Mouse (Mus musculus): ENCODE data around the gene Snhg11. TPM values are rescaled to one million over a fixed set of nuclear protein-coding genes. Genes with fewer than 3 reads are reported as not detected.
A peak's percentile ranks its signal among the peaks of the same experiment; 100 is the strongest.

The Snhg11 gene
- polyA plus RNA-seq, 1 experiment from 2014 or later, result 0.45 TPM

- no peak overlapping the region for H3K4me3 ChIP-seq (ENCODE audit: control insufficient read depth in 1 of 2, insufficient read depth in 1 of 2, low read depth in 1 of 2, low read length in 2 of 2)
- 45% methylated on average over 5 of the region's 5 CpGs for WGBS
- peaks cover 0 to 3% of the 10 kb centered on the region in 2 experiments; a peak in 1 of 4 replicates for H3K4me1 ChIP-seq (ENCODE audit: control insufficient read depth in 2 of 2, insufficient read depth in 2 of 2, low read length in 2 of 2)
- H3K4me2 ChIP-seq (ENCODE audit: low read length), result no peak overlapping the region
- H3K9me3 ChIP-seq (ENCODE audit: control insufficient read depth, low read length), result no peaks in the 10 kb centered on the region
- H3K9ac ChIP-seq (ENCODE audit: low read length), result no peak overlapping the region
- H3K27ac ChIP-seq (replicated peaks in 1 of 2; ENCODE audit: control insufficient read depth in 1 of 2, insufficient read depth in 1 of 2, low read depth in 2 of 2, low read length in 2 of 2), result no peak overlapping the region
- H3K27me3 ChIP-seq (ENCODE audit: control insufficient read depth, insufficient read depth, low read length), result peaks cover 33% of the 10 kb centered on the region
- no peak for ATAC-seq (ENCODE audit: insufficient number of reproducible peaks, insufficient read depth, low FRiP score, low read depth)
- no peaks in the 10 kb centered on the region for H3K36me3 ChIP-seq (ENCODE audit: control insufficient read depth, insufficient read depth, low read length)
These were observed 2.4 kb upstream of the Snhg11 start for GRCm38 (mm10) chr2:158373061-158373460.

GRCm38 (mm10) chr2:158373516-158373915 lies 1.9 kb upstream of the Snhg11 start:
- no peak overlapping the region for H3K9ac ChIP-seq (ENCODE audit: low read length)
- H3K27me3 ChIP-seq (ENCODE audit: control insufficient read depth, insufficient read depth, low read length), result peaks cover 33% of the 10 kb centered on the region
- ATAC-seq (ENCODE audit: insufficient number of reproducible peaks, insufficient read depth, low FRiP score, low read depth), result peak; percentile 25; the same call in 1 of the 2 replicates
- no peak overlapping the region for H3K4me3 ChIP-seq (ENCODE audit: control insufficient read depth in 1 of 2, insufficient read depth in 1 of 2, low read depth in 1 of 2, low read length in 2 of 2)
- no peak overlapping the region for H3K4me2 ChIP-seq (ENCODE audit: low read length)
- H3K27ac ChIP-seq (replicated peaks in 1 of 2; ENCODE audit: control insufficient read depth in 1 of 2, insufficient read depth in 1 of 2, low read depth in 2 of 2, low read length in 2 of 2), result no peak overlapping the region
- no peaks in the 10 kb centered on the region for H3K36me3 ChIP-seq (ENCODE audit: control insufficient read depth, insufficient read depth, low read length)
- peaks cover 0 to 3% of the 10 kb centered on the region in 2 experiments; a peak in 1 of 4 replicates for H3K4me1 ChIP-seq (ENCODE audit: control insufficient read depth in 2 of 2, insufficient read depth in 2 of 2, low read length in 2 of 2)
- no peaks in the 10 kb centered on the region for H3K9me3 ChIP-seq (ENCODE audit: control insufficient read depth, low read length)
- 65% methylated on average over 7 of the region's 7 CpGs for WGBS

DNA sequence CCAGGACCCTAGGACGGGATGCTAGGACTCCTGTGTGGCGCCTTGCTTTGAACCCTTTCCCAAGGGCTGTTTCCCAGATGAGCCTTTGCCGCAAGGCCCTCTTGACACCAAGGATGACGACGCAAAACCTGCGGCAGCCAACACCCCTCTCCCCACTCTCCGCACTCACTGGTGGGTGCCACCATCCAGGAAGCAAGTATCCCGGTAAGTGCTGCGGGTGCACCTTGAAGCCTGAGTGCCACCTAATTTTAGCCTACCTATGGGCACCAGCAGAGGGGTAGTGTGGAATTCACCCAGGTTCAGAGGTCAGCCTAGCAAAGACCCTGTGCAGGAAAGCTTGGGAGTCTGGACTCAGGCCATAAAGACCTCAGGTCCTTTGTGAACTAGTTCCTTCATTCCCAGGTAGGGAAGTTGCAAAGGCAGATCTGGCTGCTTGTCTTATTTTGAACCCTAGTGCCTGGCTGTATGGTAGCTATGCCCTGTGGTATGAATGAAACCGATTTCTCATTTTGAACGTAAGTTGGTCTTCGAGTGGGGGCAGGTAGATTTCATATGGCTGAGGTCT lies 767 bp downstream of the Snhg11 start:
- Histone ChIP-seq H3K4me1 (ENCODE audit: control insufficient read depth in 2 of 2, insufficient read depth in 2 of 2, low read length in 2 of 2) (peaks cover 0 to 3% of the 10 kb centered on the region in 2 experiments; a peak in 1 of 4 replicates), H3K4me2 (ENCODE audit: low read length) (no peak overlapping the region), H3K27ac (replicated peaks in 1 of 2; ENCODE audit: control insufficient read depth in 1 of 2, insufficient read depth in 1 of 2, low read depth in 2 of 2, low read length in 2 of 2) (no peak overlapping the region), H3K36me3 (ENCODE audit: control insufficient read depth, insufficient read depth, low read length) (no peaks in the 10 kb centered on the region), H3K9ac (ENCODE audit: low read length) (no peak overlapping the region), H3K9me3 (ENCODE audit: control insufficient read depth, low read length) (no peaks in the 10 kb centered on the region), H3K4me3 (ENCODE audit: control insufficient read depth in 1 of 2, insufficient read depth in 1 of 2, low read depth in 1 of 2, low read length in 2 of 2) (peak overlapping the region in 1 of 2 experiments; percentile 17; a peak in 1 of 4 replicates), H3K27me3 (ENCODE audit: control insufficient read depth, insufficient read depth, low read length) (peaks cover 33% of the 10 kb centered on the region)
- 28% methylated on average over 12 of the region's 12 CpGs for WGBS
- ATAC-seq (ENCODE audit: insufficient number of reproducible peaks, insufficient read depth, low FRiP score, low read depth), result no peak

GRCm38 (mm10) chr2:158376798-158377197 lies 1.4 kb downstream of the Snhg11 start:
- Histone ChIP-seq H3K4me2 (ENCODE audit: low read length) (no peak overlapping the region), H3K36me3 (ENCODE audit: control insufficient read depth, insufficient read depth, low read length) (no peaks in the 10 kb centered on the region), H3K27me3 (ENCODE audit: control insufficient read depth, insufficient read depth, low read length) (peaks cover 33% of the 10 kb centered on the region), H3K9ac (ENCODE audit: low read length) (no peak overlapping the region), H3K4me1 (ENCODE audit: control insufficient read depth in 2 of 2, insufficient read depth in 2 of 2, low read length in 2 of 2) (peaks cover 0 to 3% of the 10 kb centered on the region in 2 experiments; a peak in 1 of 4 replicates), H3K27ac (replicated peaks in 1 of 2; ENCODE audit: control insufficient read depth in 1 of 2, insufficient read depth in 1 of 2, low read depth in 2 of 2, low read length in 2 of 2) (no peak overlapping the region), H3K4me3 (ENCODE audit: control insufficient read depth in 1 of 2, insufficient read depth in 1 of 2, low read depth in 1 of 2, low read length in 2 of 2) (no peak overlapping the region), H3K9me3 (ENCODE audit: control insufficient read depth, low read length) (no peaks in the 10 kb centered on the region)
- WGBS, result 51% methylated on average over 7 of the region's 7 CpGs
- no peak for ATAC-seq (ENCODE audit: insufficient number of reproducible peaks, insufficient read depth, low FRiP score, low read depth)

- H3K27me3 ChIP-seq (ENCODE audit: control insufficient read depth, insufficient read depth, low read length), result peaks cover 33% of the 10 kb centered on the region
- no peak overlapping the region for H3K27ac ChIP-seq (replicated peaks in 1 of 2; ENCODE audit: control insufficient read depth in 1 of 2, insufficient read depth in 1 of 2, low read depth in 2 of 2, low read length in 2 of 2)
- no peaks in the 10 kb centered on the region for H3K36me3 ChIP-seq (ENCODE audit: control insufficient read depth, insufficient read depth, low read length)
- no peak overlapping the region for H3K4me2 ChIP-seq (ENCODE audit: low read length)
- H3K9me3 ChIP-seq (ENCODE audit: control insufficient read depth, low read length), result no peaks in the 10 kb centered on the region
- H3K4me3 ChIP-seq (ENCODE audit: control insufficient read depth in 1 of 2, insufficient read depth in 1 of 2, low read depth in 1 of 2, low read length in 2 of 2), result no peak overlapping the region
- peaks cover 0 to 2% of the 10 kb centered on the region in 2 experiments; a peak in 1 of 4 replicates for H3K4me1 ChIP-seq (ENCODE audit: control insufficient read depth in 2 of 2, insufficient read depth in 2 of 2, low read length in 2 of 2)
- no peak for ATAC-seq (ENCODE audit: insufficient number of reproducible peaks, insufficient read depth, low FRiP score, low read depth)
- 80% methylated on average over 1 of the region's 1 CpGs for WGBS
- H3K9ac ChIP-seq (ENCODE audit: low read length), result no peak overlapping the region
These were observed 2.4 kb downstream of the Snhg11 start for GRCm38 (mm10) chr2:158377811-158378210.

- H3K9me3 ChIP-seq (ENCODE audit: control insufficient read depth, low read length), result no peaks in the 10 kb centered on the region
- no peak overlapping the region for H3K27ac ChIP-seq (replicated peaks in 1 of 2; ENCODE audit: control insufficient read depth in 1 of 2, insufficient read depth in 1 of 2, low read depth in 2 of 2, low read length in 2 of 2)
- 42% methylated on average over 13 of the region's 13 CpGs for WGBS
- H3K4me1 ChIP-seq (ENCODE audit: control insufficient read depth in 2 of 2, insufficient read depth in 2 of 2, low read length in 2 of 2), result peaks cover 0 to 2% of the 10 kb centered on the region in 2 experiments; a peak in 1 of 4 replicates
- no peak overlapping the region for H3K9ac ChIP-seq (ENCODE audit: low read length)
- peaks cover 26% of the 10 kb centered on the region for H3K27me3 ChIP-seq (ENCODE audit: control insufficient read depth, insufficient read depth, low read length)
- no peaks in the 10 kb centered on the region for H3K36me3 ChIP-seq (ENCODE audit: control insufficient read depth, insufficient read depth, low read length)
- H3K4me2 ChIP-seq (ENCODE audit: low read length), result no peak overlapping the region
- ATAC-seq (ENCODE audit: insufficient number of reproducible peaks, insufficient read depth, low FRiP score, low read depth), result no peak
- H3K4me3 ChIP-seq (ENCODE audit: control insufficient read depth in 1 of 2, insufficient read depth in 1 of 2, low read depth in 1 of 2, low read length in 2 of 2), result no peak overlapping the region
These were observed 4.1 kb downstream of the Snhg11 start for GRCm38 (mm10) chr2:158379354-158380078.

DNA sequence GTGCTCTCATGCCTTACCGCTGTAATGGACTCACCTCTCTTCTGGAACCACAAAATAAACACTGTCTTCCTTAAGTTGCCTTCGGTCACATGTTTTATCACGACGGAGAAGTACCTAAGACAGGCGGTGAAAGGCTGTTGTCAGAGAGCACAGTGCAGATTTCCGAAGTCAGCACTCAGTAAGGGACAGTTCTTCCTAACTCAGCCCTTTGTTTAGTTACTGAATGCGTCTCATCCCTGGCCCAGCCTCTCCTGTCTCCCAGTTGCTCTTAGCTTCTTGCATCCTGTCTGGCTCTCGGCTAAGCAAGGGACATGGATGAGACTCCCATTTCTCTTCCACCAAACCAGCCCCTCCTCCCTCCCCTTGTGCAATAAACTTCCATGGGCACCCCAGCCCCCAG lies 10.6 kb downstream of the Snhg11 start:
- Histone ChIP-seq H3K27me3 (ENCODE audit: control insufficient read depth, insufficient read depth, low read length) (no peaks in the 10 kb centered on the region), H3K9me3 (ENCODE audit: control insufficient read depth, low read length) (no peaks in the 10 kb centered on the region), H3K36me3 (ENCODE audit: control insufficient read depth, insufficient read depth, low read length) (no peaks in the 10 kb centered on the region), H3K4me3 (ENCODE audit: control insufficient read depth in 1 of 2, insufficient read depth in 1 of 2, low read depth in 1 of 2, low read length in 2 of 2) (no peak overlapping the region), H3K4me1 (ENCODE audit: control insufficient read depth in 2 of 2, insufficient read depth in 2 of 2, low read length in 2 of 2) (no peaks in the 10 kb centered on the region), H3K9ac (ENCODE audit: low read length) (no peak overlapping the region), H3K27ac (replicated peaks in 1 of 2; ENCODE audit: control insufficient read depth in 1 of 2, insufficient read depth in 1 of 2, low read depth in 2 of 2, low read length in 2 of 2) (no peak overlapping the region), H3K4me2 (ENCODE audit: low read length) (no peak overlapping the region)
- ATAC-seq (ENCODE audit: insufficient number of reproducible peaks, insufficient read depth, low FRiP score, low read depth), result no peak
- WGBS, result 31% methylated on average over 8 of the region's 8 CpGs
